Mouse (Mus musculus): Measurements from ENCODE around the gene Ntf3. TPM values are rescaled to one million over a fixed set of nuclear protein-coding genes. Genes with fewer than 3 reads are reported as not detected.

Ntf3 gene
- polyA plus RNA-seq, 1 experiment from 2014 or later, result 4.7 TPM

GRCm38 (mm10) chr6:126186116-126186515 is 19.4 kb upstream of the Ntf3 start:
- Histone ChIP-seq H3K4me3 (replicated peaks; ENCODE audit: low read length) (no peak overlapping the region), H3K27ac (ENCODE audit: low read length) (no peak overlapping the region), H3K4me1 (replicated peaks; ENCODE audit: control insufficient read depth, insufficient read depth, low read length) (no peaks in the 10 kb centered on the region; the same call in 1 of the 2 replicates), H3K9ac (replicated peaks; ENCODE audit: low read depth, low read length) (no peak overlapping the region), H3K27me3 (replicated peaks; ENCODE audit: control insufficient read depth, insufficient read depth, low read length) (0 out of 2 replicates have a peak, but pooled peaks cover 2% of the 10 kb centered on the region), H3K4me2 (ENCODE audit: low read length) (no peak overlapping the region), H3K9me3 (ENCODE audit: control insufficient read depth, low read length) (no peaks in the 10 kb centered on the region), H3K36me3 (ENCODE audit: control insufficient read depth, insufficient read depth) (no peaks in the 10 kb centered on the region)
- ATAC-seq, result no peak
- 65% methylated on average over 1 of the region's 1 CpGs for WGBS

- Histone ChIP-seq H3K36me3 (ENCODE audit: control insufficient read depth, insufficient read depth) (no peaks in the 10 kb centered on the region), H3K27me3 (replicated peaks; ENCODE audit: control insufficient read depth, insufficient read depth, low read length) (0 out of 2 replicates have a peak, but pooled peaks cover 4% of the 10 kb centered on the region), H3K9me3 (ENCODE audit: control insufficient read depth, low read length) (no peaks in the 10 kb centered on the region), H3K4me1 (replicated peaks; ENCODE audit: control insufficient read depth, insufficient read depth, low read length) (no peaks in the 10 kb centered on the region), H3K4me3 (replicated peaks; ENCODE audit: low read length) (no peak overlapping the region), H3K27ac (ENCODE audit: low read length) (no peak overlapping the region), H3K9ac (replicated peaks; ENCODE audit: low read depth, low read length) (no peak overlapping the region), H3K4me2 (ENCODE audit: low read length) (no peak overlapping the region)
- WGBS, result 88% methylated on average over 1 of the region's 1 CpGs
- ATAC-seq, result no peak
Measured at GRCm38 (mm10) chr6:126172071-126172470, 5.4 kb upstream of the Ntf3 start.

GRCm38 (mm10) chr6:126170772-126171171 is 4.1 kb upstream of the Ntf3 start:
- Histone ChIP-seq H3K36me3 (ENCODE audit: control insufficient read depth, insufficient read depth) (no peaks in the 10 kb centered on the region), H3K9me3 (ENCODE audit: control insufficient read depth, low read length) (no peaks in the 10 kb centered on the region), H3K9ac (replicated peaks; ENCODE audit: low read depth, low read length) (no peak overlapping the region), H3K4me2 (ENCODE audit: low read length) (no peak overlapping the region), H3K27ac (ENCODE audit: low read length) (no peak overlapping the region), H3K4me3 (replicated peaks; ENCODE audit: low read length) (no peak overlapping the region), H3K4me1 (replicated peaks; ENCODE audit: control insufficient read depth, insufficient read depth, low read length) (peaks cover 9% of the 10 kb centered on the region), H3K27me3 (replicated peaks; ENCODE audit: control insufficient read depth, insufficient read depth, low read length) (peaks cover 13% of the 10 kb centered on the region)
- ATAC-seq, result no peak
- 69% methylated on average over 4 of the region's 4 CpGs for WGBS

- Histone ChIP-seq H3K4me2 (ENCODE audit: low read length) (no peak overlapping the region), H3K27ac (ENCODE audit: low read length) (no peak overlapping the region), H3K4me3 (replicated peaks; ENCODE audit: low read length) (no peak overlapping the region), H3K27me3 (replicated peaks; ENCODE audit: control insufficient read depth, insufficient read depth, low read length) (peaks cover 28% of the 10 kb centered on the region), H3K9ac (replicated peaks; ENCODE audit: low read depth, low read length) (no peak overlapping the region), H3K36me3 (ENCODE audit: control insufficient read depth, insufficient read depth) (no peaks in the 10 kb centered on the region), H3K9me3 (ENCODE audit: control insufficient read depth, low read length) (no peaks in the 10 kb centered on the region), H3K4me1 (replicated peaks; ENCODE audit: control insufficient read depth, insufficient read depth, low read length) (peaks cover 35% of the 10 kb centered on the region)
- no peak for ATAC-seq
- 10% methylated on average over 3 of the region's 3 CpGs for WGBS
Measured at GRCm38 (mm10) chr6:126167731-126168130, 1.0 kb upstream of the Ntf3 start.

- 7% methylated on average over 6 of the region's 6 CpGs for WGBS
- Histone ChIP-seq H3K4me3 (replicated peaks; ENCODE audit: low read length) (no peak overlapping the region), H3K9me3 (ENCODE audit: control insufficient read depth, low read length) (no peaks in the 10 kb centered on the region), H3K36me3 (ENCODE audit: control insufficient read depth, insufficient read depth) (no peaks in the 10 kb centered on the region), H3K4me1 (replicated peaks; ENCODE audit: control insufficient read depth, insufficient read depth, low read length) (peaks cover 41% of the 10 kb centered on the region), H3K4me2 (ENCODE audit: low read length) (no peak overlapping the region), H3K27me3 (replicated peaks; ENCODE audit: control insufficient read depth, insufficient read depth, low read length) (peaks cover 28% of the 10 kb centered on the region), H3K9ac (replicated peaks; ENCODE audit: low read depth, low read length) (no peak overlapping the region), H3K27ac (ENCODE audit: low read length) (no peak overlapping the region)
- ATAC-seq, result no peak
Measured at GRCm38 (mm10) chr6:126167208-126167590, 489 bp upstream of the Ntf3 start.

- WGBS, result 6% methylated on average over 17 of the region's 17 CpGs
- H3K27me3 ChIP-seq (replicated peaks; ENCODE audit: control insufficient read depth, insufficient read depth, low read length), result peaks cover 31% of the 10 kb centered on the region
- no peak overlapping the region for H3K9ac ChIP-seq (replicated peaks; ENCODE audit: low read depth, low read length)
- H3K4me1 ChIP-seq (replicated peaks; ENCODE audit: control insufficient read depth, insufficient read depth, low read length), result peaks cover 44% of the 10 kb centered on the region
- no peak overlapping the region for H3K27ac ChIP-seq (ENCODE audit: low read length)
- no peaks in the 10 kb centered on the region for H3K36me3 ChIP-seq (ENCODE audit: control insufficient read depth, insufficient read depth)
- H3K4me3 ChIP-seq (replicated peaks; ENCODE audit: low read length), result no peak overlapping the region
- ATAC-seq, result no peak
- no peaks in the 10 kb centered on the region for H3K9me3 ChIP-seq (ENCODE audit: control insufficient read depth, low read length)
- H3K4me2 ChIP-seq (ENCODE audit: low read length), result no peak overlapping the region
Measured at GRCm38 (mm10) chr6:126165591-126166155, 1.0 kb downstream of the Ntf3 start.

- peak overlapping the region; percentile 37 for H3K4me3 ChIP-seq (replicated peaks; ENCODE audit: low read length)
- H3K36me3 ChIP-seq (ENCODE audit: control insufficient read depth, insufficient read depth), result no peaks in the 10 kb centered on the region
- H3K4me1 ChIP-seq (replicated peaks; ENCODE audit: control insufficient read depth, insufficient read depth, low read length), result peaks cover 44% of the 10 kb centered on the region
- no peak overlapping the region for H3K27ac ChIP-seq (ENCODE audit: low read length)
- peaks cover 31% of the 10 kb centered on the region for H3K27me3 ChIP-seq (replicated peaks; ENCODE audit: control insufficient read depth, insufficient read depth, low read length)
- WGBS, result under 1% methylated on average over 27 of the region's 27 CpGs
- H3K9ac ChIP-seq (replicated peaks; ENCODE audit: low read depth, low read length), result no peak overlapping the region
- H3K4me2 ChIP-seq (ENCODE audit: low read length), result peak overlapping the region; percentile 58
- no peaks in the 10 kb centered on the region for H3K9me3 ChIP-seq (ENCODE audit: control insufficient read depth, low read length)
- ATAC-seq, result peak; percentile 52; the same call in 1 of the 2 replicates
Measured at GRCm38 (mm10) chr6:126164781-126165180, 1.9 kb downstream of the Ntf3 start.

GRCm38 (mm10) chr6:126163861-126164755 is 2.6 kb downstream of the Ntf3 start:
- Histone ChIP-seq H3K9ac (replicated peaks; ENCODE audit: low read depth, low read length) (no peak overlapping the region), H3K4me2 (ENCODE audit: low read length) (peak overlapping the region; percentile 58), H3K36me3 (ENCODE audit: control insufficient read depth, insufficient read depth) (no peaks in the 10 kb centered on the region), H3K9me3 (ENCODE audit: control insufficient read depth, low read length) (no peaks in the 10 kb centered on the region), H3K4me1 (replicated peaks; ENCODE audit: control insufficient read depth, insufficient read depth, low read length) (peaks cover 44% of the 10 kb centered on the region), H3K27me3 (replicated peaks; ENCODE audit: control insufficient read depth, insufficient read depth, low read length) (peaks cover 31% of the 10 kb centered on the region), H3K4me3 (replicated peaks; ENCODE audit: low read length) (peak overlapping the region; percentile 37), H3K27ac (ENCODE audit: low read length) (no peak overlapping the region)
- WGBS, result under 1% methylated on average over 41 of the region's 41 CpGs
- ATAC-seq, result no peak

GRCm38 (mm10) chr6:126163181-126163621 is 3.5 kb downstream of the Ntf3 start:
- peak overlapping the region; percentile 58 for H3K4me2 ChIP-seq (ENCODE audit: low read length)
- WGBS, result under 1% methylated on average over 25 of the region's 25 CpGs
- peak; percentile 47 for ATAC-seq
- peaks cover 27% of the 10 kb centered on the region for H3K27me3 ChIP-seq (replicated peaks; ENCODE audit: control insufficient read depth, insufficient read depth, low read length)
- H3K9ac ChIP-seq (replicated peaks; ENCODE audit: low read depth, low read length), result 0 out of 2 replicates have a peak overlapping the region, but pooled peaks have one; percentile 23
- no peak overlapping the region for H3K27ac ChIP-seq (ENCODE audit: low read length)
- peaks cover 44% of the 10 kb centered on the region for H3K4me1 ChIP-seq (replicated peaks; ENCODE audit: control insufficient read depth, insufficient read depth, low read length)
- no peaks in the 10 kb centered on the region for H3K36me3 ChIP-seq (ENCODE audit: control insufficient read depth, insufficient read depth)
- no peaks in the 10 kb centered on the region for H3K9me3 ChIP-seq (ENCODE audit: control insufficient read depth, low read length)
- H3K4me3 ChIP-seq (replicated peaks; ENCODE audit: low read length), result peak overlapping the region; percentile 37

Data from forebrain, embryonic 16.5 days (tissue).